Mouse (Mus musculus) thymus, postnatal 36 days (tissue): ENCODE data around the gene Sag.

Experiments
- DNase-seq, 2 experiments: peaks; one replicate each; pipeline ENCODE4 v3.0.0; 2022; ENCODE audit warnings: mixed read lengths in 2 of 2

Gene Sag

GRCm38 (mm10) chr1:87855522-87855921 lies 52.0 kb downstream of the Sag start:
- DNase-seq = no peak

- DNase-seq = no peak
These were observed 53.3 kb downstream of the Sag start for GRCm38 (mm10) chr1:87856823-87857222.

GRCm38 (mm10) chr1:87858031-87858430 lies 54.6 kb downstream of the Sag start:
- no peak for DNase-seq

GRCm38 (mm10) chr1:87858529-87858928 lies 55.0 kb downstream of the Sag start:
- DNase-seq = no peak

GRCm38 (mm10) chr1:87863602-87864001 lies 60.1 kb downstream of the Sag start:
- DNase-seq = no peak

GRCm38 (mm10) chr1:87864889-87865288 lies 61.4 kb downstream of the Sag start:
- DNase-seq = no peak

GRCm38 (mm10) chr1:87866672-87867071 lies 63.2 kb downstream of the Sag start:
- DNase-seq = no peak

GRCm38 (mm10) chr1:87871546-87871945 lies 68.1 kb downstream of the Sag start:
- no peak for DNase-seq

- DNase-seq = no peak
These were observed 69.6 kb downstream of the Sag start for GRCm38 (mm10) chr1:87873081-87873480.

- no peak for DNase-seq
These were observed 72.6 kb downstream of the Sag start for GRCm38 (mm10) chr1:87876065-87876464.

GRCm38 (mm10) chr1:87877552-87878283 lies 74.2 kb downstream of the Sag start:
- DNase-seq = peak in 1 of 2 experiments; percentile 45

- DNase-seq = no peak
These were observed 75.6 kb downstream of the Sag start for GRCm38 (mm10) chr1:87879034-87879433.

- no peak for DNase-seq
These were observed 76.2 kb downstream of the Sag start for GRCm38 (mm10) chr1:87879494-87880325.

- DNase-seq = no peak
These were observed 76.8 kb downstream of the Sag start for GRCm38 (mm10) chr1:87880326-87880627.

- no peak for DNase-seq
These were observed 77.4 kb downstream of the Sag start for GRCm38 (mm10) chr1:87880856-87881255.

- no peak for DNase-seq
These were observed 78.2 kb downstream of the Sag start for GRCm38 (mm10) chr1:87881726-87882125.

GRCm38 (mm10) chr1:87882554-87882953 lies 79.1 kb downstream of the Sag start:
- DNase-seq = no peak

- DNase-seq = peak in 1 of 2 experiments; percentile 52
These were observed 87.5 kb downstream of the Sag start for GRCm38 (mm10) chr1:87890960-87891359.

GRCm38 (mm10) chr1:87891634-87892033 lies 88.2 kb downstream of the Sag start:
- no peak for DNase-seq

- DNase-seq = no peak
These were observed 89.0 kb downstream of the Sag start for GRCm38 (mm10) chr1:87892499-87892898.

- DNase-seq = no peak
These were observed 89.9 kb downstream of the Sag start for GRCm38 (mm10) chr1:87893414-87893813.
